Mouse (Mus musculus): ENCODE results near the gene H3f3a. TPM values are rescaled to one million over a fixed set of nuclear protein-coding genes. Genes with fewer than 3 reads are reported as not detected.

Gene H3f3a
- polyA plus RNA-seq, 2 experiments: 1,021 to 2,262 TPM

DNA sequence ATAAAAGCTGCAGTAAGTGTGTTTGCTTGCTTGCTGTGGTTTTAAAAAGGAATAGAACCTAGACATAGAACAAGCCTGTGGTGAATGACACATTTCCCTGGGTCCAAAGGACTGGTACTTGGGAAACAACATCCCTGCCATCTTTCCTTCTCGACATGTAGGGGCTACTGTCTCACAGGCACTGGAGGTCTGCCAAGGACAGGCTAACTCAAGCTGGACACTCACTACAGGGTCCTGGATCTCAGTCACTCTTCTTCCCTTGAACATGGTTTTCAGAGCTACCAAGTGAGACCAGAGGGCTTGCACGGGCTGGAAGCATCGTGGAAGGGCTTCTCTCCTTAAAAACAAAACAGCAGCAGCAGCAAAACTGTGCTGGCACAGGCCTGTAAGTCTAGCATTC lies 10.0 kb upstream of the H3f3a start:
- H3K27me3 ChIP-seq (ENCODE audit: control insufficient read depth, insufficient read depth, low read length): no peaks in the 10 kb centered on the region
- no peak overlapping the region; the same call in 1 of the 2 replicates for H3K9ac ChIP-seq (replicated peaks)
- TF ChIP-seq EP300 (IDR thresholded peaks at IDR 0.05; ENCODE audit: low read depth) (no peak), CTCF (IDR thresholded peaks at IDR 0.05; ENCODE audit: low read depth) (no peak)
- no peak overlapping the region for H3K4me2 ChIP-seq (ENCODE audit: low read depth)
- no peaks in the 10 kb centered on the region; the same call in 1 of the 2 replicates for H3K36me3 ChIP-seq (replicated peaks; ENCODE audit: control insufficient read depth, insufficient read depth, low read depth)
- ATAC-seq (ENCODE audit: insufficient read depth): no peak
- H3K27ac ChIP-seq: peak overlapping the region; percentile 87
- H3K9me3 ChIP-seq (ENCODE audit: control insufficient read depth, low read length): no peaks in the 10 kb centered on the region
- no peak for DNase-seq (ENCODE audit: low read depth in 3 of 3, low spot score in 3 of 3)
- 71% methylated on average over 3 of the region's 3 CpGs for WGBS (ENCODE audit: insufficient replicate concordance)
- peaks cover 58 to 59% of the 10 kb centered on the region in 2 experiments for H3K4me1 ChIP-seq (replicated peaks; ENCODE audit: control insufficient read depth in 2 of 2, insufficient read depth in 2 of 2, low read length in 1 of 2)
- H3K4me3 ChIP-seq (ENCODE audit: insufficient read depth in 1 of 2, low read depth in 2 of 2, low read length in 2 of 2): no peak overlapping the region

DNA sequence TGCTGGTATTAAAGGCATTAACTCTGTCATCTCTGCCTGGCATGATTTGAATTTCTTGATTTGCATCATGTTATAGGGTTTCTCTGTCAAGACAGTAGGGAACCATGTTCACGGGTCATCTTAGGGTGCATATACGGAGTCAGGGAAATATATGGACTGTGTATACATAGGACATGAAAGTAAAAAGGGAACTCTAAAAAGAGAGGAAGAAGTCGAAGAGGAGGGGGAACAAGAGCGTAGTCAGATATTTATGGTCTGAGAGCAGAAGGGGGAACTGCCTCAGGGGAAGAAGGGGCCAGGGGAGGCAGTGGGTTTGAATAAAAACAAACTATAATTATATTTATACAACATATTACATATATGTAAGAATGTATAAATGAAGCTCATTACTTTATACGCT lies 8.5 kb upstream of the H3f3a start:
- Histone ChIP-seq H3K4me3 (ENCODE audit: insufficient read depth in 1 of 2, low read depth in 2 of 2, low read length in 2 of 2) (no peak overlapping the region), H3K27me3 (ENCODE audit: control insufficient read depth, insufficient read depth, low read length) (no peaks in the 10 kb centered on the region), H3K36me3 (replicated peaks; ENCODE audit: control insufficient read depth, insufficient read depth, low read depth) (no peaks in the 10 kb centered on the region; the same call in 1 of the 2 replicates), H3K4me2 (ENCODE audit: low read depth) (no peak overlapping the region), H3K4me1 (replicated peaks; ENCODE audit: control insufficient read depth in 2 of 2, insufficient read depth in 2 of 2, low read length in 1 of 2) (peaks cover 72 to 73% of the 10 kb centered on the region in 2 experiments), H3K9me3 (ENCODE audit: control insufficient read depth, low read length) (no peaks in the 10 kb centered on the region), H3K9ac (replicated peaks) (peak overlapping the region; percentile 46), H3K27ac (peak overlapping the region; percentile 87)
- ATAC-seq (ENCODE audit: insufficient read depth) (no peak), DNase-seq (ENCODE audit: low read depth in 3 of 3, low spot score in 3 of 3) (no peak)
- TF ChIP-seq EP300 (IDR thresholded peaks at IDR 0.05; ENCODE audit: low read depth) (no peak), CTCF (IDR thresholded peaks at IDR 0.05; ENCODE audit: low read depth) (no peak)
- 60% methylated on average over 5 of the region's 5 CpGs for WGBS (ENCODE audit: insufficient replicate concordance)

- no peaks in the 10 kb centered on the region for H3K27me3 ChIP-seq (ENCODE audit: control insufficient read depth, insufficient read depth, low read length)
- peak; percentile 71 to 76 (median 72) for DNase-seq (ENCODE audit: low read depth in 3 of 3, low spot score in 3 of 3)
- H3K4me2 ChIP-seq (ENCODE audit: low read depth): peak overlapping the region; percentile 50
- H3K36me3 ChIP-seq (replicated peaks; ENCODE audit: control insufficient read depth, insufficient read depth, low read depth): no peaks in the 10 kb centered on the region; the same call in 1 of the 2 replicates
- WGBS (ENCODE audit: insufficient replicate concordance): 50% methylated on average over 6 of the region's 6 CpGs
- peak overlapping the region; percentile 46 for H3K9ac ChIP-seq (replicated peaks)
- peak overlapping the region; percentile 87 for H3K27ac ChIP-seq
- peaks cover 80 to 83% of the 10 kb centered on the region in 2 experiments for H3K4me1 ChIP-seq (replicated peaks; ENCODE audit: control insufficient read depth in 2 of 2, insufficient read depth in 2 of 2, low read length in 1 of 2)
- TF ChIP-seq CTCF (IDR thresholded peaks at IDR 0.05; ENCODE audit: low read depth) (no peak), EP300 (IDR thresholded peaks at IDR 0.05; ENCODE audit: low read depth) (peak; percentile 91)
- no peak overlapping the region for H3K4me3 ChIP-seq (ENCODE audit: insufficient read depth in 1 of 2, low read depth in 2 of 2, low read length in 2 of 2)
- ATAC-seq (ENCODE audit: insufficient read depth): peak; percentile 81
- no peaks in the 10 kb centered on the region for H3K9me3 ChIP-seq (ENCODE audit: control insufficient read depth, low read length)
Measured at GRCm38 (mm10) chr1:180821101-180821500, 7.4 kb upstream of the H3f3a start.

- Histone ChIP-seq H3K4me1 (replicated peaks; ENCODE audit: control insufficient read depth in 2 of 2, insufficient read depth in 2 of 2, low read length in 1 of 2) (peaks cover 74 to 79% of the 10 kb centered on the region in 2 experiments), H3K36me3 (replicated peaks; ENCODE audit: control insufficient read depth, insufficient read depth, low read depth) (no peaks in the 10 kb centered on the region; the same call in 1 of the 2 replicates), H3K27ac (peak overlapping the region; percentile 96), H3K4me2 (ENCODE audit: low read depth) (peak overlapping the region; percentile 57), H3K4me3 (ENCODE audit: insufficient read depth in 1 of 2, low read depth in 2 of 2, low read length in 2 of 2) (peak overlapping the region; percentile 11 to 16; a peak in 3 of 4 replicates), H3K9ac (replicated peaks) (peak overlapping the region; percentile 59), H3K27me3 (ENCODE audit: control insufficient read depth, insufficient read depth, low read length) (no peaks in the 10 kb centered on the region), H3K9me3 (ENCODE audit: control insufficient read depth, low read length) (no peaks in the 10 kb centered on the region)
- 14% methylated on average over 2 of the region's 2 CpGs for WGBS (ENCODE audit: insufficient replicate concordance)
- DNase-seq (ENCODE audit: low read depth in 3 of 3, low spot score in 3 of 3) (peak; percentile 75 to 88 (median 82)), ATAC-seq (ENCODE audit: insufficient read depth) (peak; percentile 68)
- TF ChIP-seq EP300 (IDR thresholded peaks at IDR 0.05; ENCODE audit: low read depth) (peak; percentile 78), CTCF (IDR thresholded peaks at IDR 0.05; ENCODE audit: low read depth) (no peak)
Measured at GRCm38 (mm10) chr1:180818000-180818399, 4.3 kb upstream of the H3f3a start.

DNA sequence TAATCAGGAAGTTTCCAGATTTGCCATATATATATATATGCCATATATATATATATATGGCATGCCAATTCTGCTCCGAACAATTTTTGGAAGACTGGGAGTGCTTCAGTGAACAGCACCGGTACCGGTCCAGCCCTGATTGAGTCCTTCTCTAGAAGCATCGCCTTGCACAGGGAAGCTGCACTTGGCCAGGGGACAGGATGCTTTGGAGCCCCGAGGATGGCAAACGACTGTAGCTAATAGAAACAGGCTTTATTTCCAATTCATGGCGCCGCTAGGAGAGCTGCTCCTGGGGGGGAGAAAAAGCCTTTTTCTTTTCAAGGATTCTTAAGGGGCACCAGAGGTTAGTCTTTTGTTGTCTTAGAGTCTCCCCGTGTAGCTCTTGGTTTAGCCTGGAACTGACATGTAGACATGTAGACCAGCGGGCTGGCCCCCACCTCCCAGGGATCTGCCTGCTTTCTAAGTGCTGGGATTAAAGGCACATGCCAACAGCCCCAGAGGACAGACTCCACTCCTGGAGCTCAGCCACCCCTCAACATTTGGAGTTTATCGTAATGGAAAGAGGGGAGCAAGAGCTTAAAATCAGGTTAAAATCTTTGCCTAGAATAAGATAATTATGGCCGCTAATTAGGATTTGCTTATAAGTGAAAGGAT lies 1.8 kb upstream of the H3f3a start:
- Histone ChIP-seq H3K9me3 (ENCODE audit: control insufficient read depth, low read length) (no peaks in the 10 kb centered on the region), H3K4me1 (replicated peaks; ENCODE audit: control insufficient read depth in 2 of 2, insufficient read depth in 2 of 2, low read length in 1 of 2) (peaks cover 52 to 59% of the 10 kb centered on the region in 2 experiments), H3K27ac (peak overlapping the region; percentile 94; the same call in 1 of the 2 replicates), H3K4me3 (ENCODE audit: insufficient read depth in 1 of 2, low read depth in 2 of 2, low read length in 2 of 2) (no peak overlapping the region; a peak in 1 of 4 replicates), H3K4me2 (ENCODE audit: low read depth) (peak overlapping the region; percentile 76), H3K9ac (replicated peaks) (no peak overlapping the region; the same call in 1 of the 2 replicates), H3K27me3 (ENCODE audit: control insufficient read depth, insufficient read depth, low read length) (no peaks in the 10 kb centered on the region), H3K36me3 (replicated peaks; ENCODE audit: control insufficient read depth, insufficient read depth, low read depth) (peaks cover 10% of the 10 kb centered on the region)
- WGBS (ENCODE audit: insufficient replicate concordance): 80% methylated on average over 12 of the region's 12 CpGs
- TF ChIP-seq CTCF (IDR thresholded peaks at IDR 0.05; ENCODE audit: low read depth) (no peak), EP300 (IDR thresholded peaks at IDR 0.05; ENCODE audit: low read depth) (no peak)
- DNase-seq (ENCODE audit: low read depth in 3 of 3, low spot score in 3 of 3) (no peak), ATAC-seq (ENCODE audit: insufficient read depth) (no peak)

Measured in liver, embryonic 14.5 days (tissue).